Mouse (Mus musculus): ENCODE results near the gene Efcab11.

- no peak for TF ChIP-seq TAL1 (IDR thresholded peaks at IDR 0.05; ENCODE audit: low read length)
- TF ChIP-seq GATA1 (IDR thresholded peaks at IDR 0.05; ENCODE audit: low read length): no peak
Measured at GRCm38 (mm10) chr12:99652459-99652858, 231.8 kb downstream of the Efcab11 start.

Measured in erythroblast, embryonic 14.5 days (primary cell).